Mouse (Mus musculus) stomach, embryonic 14.5 days (tissue): Measurements from ENCODE around the gene C730034F03Rik. TPM values are rescaled to one million over a fixed set of nuclear protein-coding genes. Genes with fewer than 3 reads are reported as not detected.

ENCODE experiments used
- ATAC-seq: fragments of 200-750 bp; cut with Nextera tagmentation; 2 replicates; pipeline ENCODE4 v1.8.0; 2017; ENCODE audit warnings: low read depth, moderate TSS enrichment; ENCODE audit not compliant: insufficient number of reproducible peaks, insufficient read depth, low FRiP score
- H3K27ac ChIP-seq: fragments of 300-500 bp; sonication (generic); 2 replicates; pipeline ENCODE4 v1.5.1; 2014; ENCODE audit warnings: mild to moderate bottlenecking, low read length, moderate library complexity, mixed read lengths
- H3K27me3 ChIP-seq: fragments of 300-500 bp; sonication (generic); 2 replicates; pipeline ENCODE4 v1.6.1; 2014; ENCODE audit warnings: low read length, control low read depth, mixed read lengths; ENCODE audit not compliant: control insufficient read depth, insufficient read depth
- H3K36me3 ChIP-seq: fragments of 300-500 bp; sonication (generic); 2 replicates; pipeline ENCODE4 v1.6.1; 2014; ENCODE audit warnings: mild to moderate bottlenecking, control low read depth, low read length, moderate library complexity, mixed read lengths; ENCODE audit not compliant: control insufficient read depth, insufficient read depth
- H3K4me1 ChIP-seq: fragments of 300-500 bp; sonication (generic); 2 replicates; pipeline ENCODE4 v1.6.1; 2014; ENCODE audit warnings: low read length, control low read depth, mixed read lengths; ENCODE audit not compliant: control insufficient read depth, insufficient read depth
- H3K4me2 ChIP-seq: fragments of 300-500 bp; sonication (generic); replicated peaks from 2 replicates; pipeline ENCODE4 v1.6.1; 2014; ENCODE audit warnings: low read depth, low read length, control low read depth
- H3K4me3 ChIP-seq: fragments of 300-500 bp; sonication (generic); 2 replicates; pipeline ENCODE4 v1.5.1; 2014; ENCODE audit warnings: low read depth, low read length, control low read depth
- H3K9ac ChIP-seq: fragments of 300-500 bp; sonication (generic); replicated peaks from 2 replicates; pipeline ENCODE4 v1.6.1; 2014; ENCODE audit warnings: low read depth, mild to moderate bottlenecking, control low read depth, low read length, moderate library complexity, mixed read lengths
- H3K9me3 ChIP-seq: fragments of 300-500 bp; sonication (generic); 2 replicates; pipeline ENCODE4 v1.6.1; 2016; ENCODE audit warnings: low read depth, low read length, control low read depth; ENCODE audit not compliant: control insufficient read depth
- WGBS: fragments of 180-500 bp; shearing (Covaris S2); extraction: QIAGEN DNeasy Blood & Tissue Kit; methylation state at CpG from one replicate; pipeline ENCODE4 v1.1.7; 2014; 5-methylcytosine and 5-hydroxymethylcytosine counted together
- polyA plus RNA-seq: library from polyadenylated mRNA; unstranded; fragments of >200 nt; fragmentation: Nextera tagmentation; extraction: Ambion mirVana; gene quantifications from 2 replicates; pipeline ENCODE4 v1.2.1, GENCODE M21; 2014

C730034F03Rik gene
- polyA plus RNA-seq: 2.4 and 3.5 TPM in 2 replicates

- H3K4me1 ChIP-seq: no peaks in the 10 kb centered on the region
- H3K27me3 ChIP-seq: no peaks in the 10 kb centered on the region
- H3K9ac ChIP-seq: peak within 1 kb of the TSS; percentile 57
- peaks cover 15% of the 10 kb centered on the region for H3K36me3 ChIP-seq
- peak; percentile 92 for ATAC-seq
- peak within 1 kb of the TSS; percentile 85 for H3K4me2 ChIP-seq
- peak within 1 kb of the TSS; percentile 78 for H3K4me3 ChIP-seq
- under 1% methylated on average over 68 of the region's 70 CpGs for WGBS
- H3K27ac ChIP-seq: peak within 1 kb of the TSS; percentile 97
- H3K9me3 ChIP-seq: no peaks in the 10 kb centered on the region
Measured at GRCm38 (mm10) chr15:89429352-89430221, at the start of gene C730034F03Rik, which contains the start of the genes Gm44502 and Chkb. Gene C730034F03Rik (plus strand): TSS chr15:89429589. Gene Gm44502 (minus strand): TSS chr15:89429696. Gene Chkb (minus strand): TSS chr15:89429908.

- Histone ChIP-seq H3K9ac (no peak within 1 kb of the TSS), H3K4me3 (no peak within 1 kb of the TSS), H3K4me2 (no peak within 1 kb of the TSS), H3K36me3 (no peaks in the 10 kb centered on the region), H3K9me3 (no peaks in the 10 kb centered on the region), H3K27me3 (peaks cover under 1% of the 10 kb centered on the region; the same call in 1 of the 2 replicates), H3K4me1 (no peaks in the 10 kb centered on the region), H3K27ac (no peak within 1 kb of the TSS)
- ATAC-seq: no peak
- 89% methylated on average over 7 of the region's 7 CpGs for WGBS
Measured at GRCm38 (mm10) chr15:89384617-89385016, 44.8 kb upstream of the C730034F03Rik start, which contains the start of gene Klhdc7b. Gene Klhdc7b (plus strand): TSS chr15:89384917.

- Histone ChIP-seq H3K9ac (no peak overlapping the region), H3K9me3 (no peaks in the 10 kb centered on the region), H3K36me3 (no peaks in the 10 kb centered on the region), H3K27ac (no peak overlapping the region), H3K4me3 (no peak overlapping the region), H3K4me1 (no peaks in the 10 kb centered on the region), H3K27me3 (no peaks in the 10 kb centered on the region), H3K4me2 (no peak overlapping the region)
- whole genome bisulfite sequencing: 41% methylated on average over 12 of the region's 12 CpGs
- no peak for ATAC-seq
Measured at GRCm38 (mm10) chr15:89387127-89387526, 42.3 kb upstream of the C730034F03Rik start.

- WGBS: 91% methylated on average over 10 of the region's 10 CpGs
- no peak overlapping the region for H3K9ac ChIP-seq
Measured at GRCm38 (mm10) chr15:89390081-89390480, 39.3 kb upstream of the C730034F03Rik start.

GRCm38 (mm10) chr15:89396883-89397282, 32.5 kb upstream of the C730034F03Rik start:
- H3K27me3 ChIP-seq: no peaks in the 10 kb centered on the region
- H3K4me3 ChIP-seq: no peak overlapping the region
- H3K9me3 ChIP-seq: no peaks in the 10 kb centered on the region
- no peak overlapping the region for H3K27ac ChIP-seq
- no peak overlapping the region for H3K9ac ChIP-seq
- 86% methylated on average over 4 of the region's 4 CpGs for WGBS
- no peak overlapping the region for H3K4me2 ChIP-seq
- H3K36me3 ChIP-seq: no peaks in the 10 kb centered on the region
- ATAC-seq: no peak
- no peaks in the 10 kb centered on the region for H3K4me1 ChIP-seq

More at GRCm38 (mm10) chr15:89390081-89390480, 39.3 kb upstream of the C730034F03Rik start:
- ATAC-seq: no peak
- H3K36me3 ChIP-seq: no peaks in the 10 kb centered on the region
- no peak overlapping the region for H3K4me2 ChIP-seq
- no peak overlapping the region for H3K27ac ChIP-seq
- H3K27me3 ChIP-seq: no peaks in the 10 kb centered on the region
- no peaks in the 10 kb centered on the region for H3K4me1 ChIP-seq
- no peaks in the 10 kb centered on the region for H3K9me3 ChIP-seq
- H3K4me3 ChIP-seq: no peak overlapping the region

- no peak for ATAC-seq
- Histone ChIP-seq H3K4me2 (no peak overlapping the region), H3K4me3 (no peak overlapping the region), H3K36me3 (no peaks in the 10 kb centered on the region), H3K9me3 (no peaks in the 10 kb centered on the region), H3K27me3 (no peaks in the 10 kb centered on the region), H3K27ac (no peak overlapping the region), H3K4me1 (no peaks in the 10 kb centered on the region), H3K9ac (no peak overlapping the region)
- 86% methylated on average over 2 of the region's 2 CpGs for WGBS
Measured at GRCm38 (mm10) chr15:89398146-89398545, 31.2 kb upstream of the C730034F03Rik start.

- 47% methylated on average over 1 of the region's 1 CpGs for WGBS
- Histone ChIP-seq H3K4me3 (no peak overlapping the region), H3K9me3 (no peaks in the 10 kb centered on the region), H3K4me2 (no peak overlapping the region), H3K27me3 (no peaks in the 10 kb centered on the region), H3K36me3 (no peaks in the 10 kb centered on the region), H3K9ac (no peak overlapping the region), H3K4me1 (no peaks in the 10 kb centered on the region), H3K27ac (no peak overlapping the region)
- ATAC-seq: no peak
Measured at GRCm38 (mm10) chr15:89399716-89400115, 29.7 kb upstream of the C730034F03Rik start.

- H3K36me3 ChIP-seq: no peaks in the 10 kb centered on the region
- 85% methylated on average over 1 of the region's 1 CpGs for WGBS
Measured at GRCm38 (mm10) chr15:89402471-89402870, 26.9 kb upstream of the C730034F03Rik start.

More at GRCm38 (mm10) chr15:89402471-89402870, 26.9 kb upstream of the C730034F03Rik start:
- Histone ChIP-seq H3K9me3 (no peaks in the 10 kb centered on the region), H3K4me1 (no peaks in the 10 kb centered on the region), H3K27ac (no peak overlapping the region), H3K27me3 (no peaks in the 10 kb centered on the region), H3K4me3 (no peak overlapping the region), H3K9ac (no peak overlapping the region), H3K4me2 (no peak overlapping the region)
- no peak for ATAC-seq
